Mouse (Mus musculus) brain, embryonic 14.5 days (tissue): ENCODE results near the gene Mbd4.

ENCODE experiments used
- CTCF ChIP-seq: fragments of 200-500 bp; IDR thresholded peaks from 2 replicates; pipeline ENCODE4 v1.5.1; 2012; ENCODE audit warnings: inconsistent platforms, mild to moderate bottlenecking, moderate library complexity, borderline replicate concordance; ENCODE audit not compliant: insufficient read depth, insufficient read length; ENCODE audit errors: extremely low read depth
- POLR2A ChIP-seq: fragments of 200-500 bp; IDR thresholded peaks from 2 replicates; pipeline ENCODE4 v1.6.1; 2012; ENCODE audit warnings: mild to moderate bottlenecking, inconsistent platforms, borderline replicate concordance; ENCODE audit not compliant: poor library complexity, insufficient read depth, insufficient read length, severe bottlenecking; ENCODE audit errors: extremely low read depth

DNA sequence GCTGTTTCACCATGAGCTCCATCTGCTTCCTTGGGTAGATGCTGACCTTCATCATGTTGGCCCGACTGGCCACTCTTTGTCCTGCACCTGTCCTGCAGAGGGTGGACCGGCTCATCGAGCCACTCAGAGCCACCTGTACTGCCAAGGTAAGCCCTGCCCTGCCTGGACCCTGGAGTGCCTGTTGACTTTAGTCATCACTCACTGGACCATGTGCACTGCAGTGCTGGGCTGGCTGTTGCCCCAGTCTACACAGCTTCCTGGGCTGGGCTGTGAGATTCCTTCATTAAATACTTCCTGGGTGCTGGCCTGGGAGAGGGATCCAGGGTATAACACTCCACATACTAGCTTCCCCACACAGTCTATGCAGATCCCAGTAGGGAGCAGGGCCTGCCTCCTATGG is 51.4 kb downstream of the Mbd4 start:
- TF ChIP-seq POLR2A (no peak), CTCF (no peak)
